Mouse (Mus musculus) sigmoid colon, adult 10 weeks (tissue): ENCODE results near the gene Gm21974. TPM values are rescaled to one million over a fixed set of nuclear protein-coding genes. Genes with fewer than 3 reads are reported as not detected.

Source experiments
- polyA plus RNA-seq: library from polyadenylated mRNA; stranded (reverse); fragments of 350-450 nt; fragmentation: Illumina TruSeq; extraction: RNeasy Lipid Tissue Mini Kit (QIAGEN cat#74804); gene quantifications from one replicate; pipeline ENCODE4 v1.2.3, GENCODE M21; 2014; ENCODE audit warnings: low read depth, low replicate concordance

Gene Gm21974
- not detected for polyA plus RNA-seq

DNA sequence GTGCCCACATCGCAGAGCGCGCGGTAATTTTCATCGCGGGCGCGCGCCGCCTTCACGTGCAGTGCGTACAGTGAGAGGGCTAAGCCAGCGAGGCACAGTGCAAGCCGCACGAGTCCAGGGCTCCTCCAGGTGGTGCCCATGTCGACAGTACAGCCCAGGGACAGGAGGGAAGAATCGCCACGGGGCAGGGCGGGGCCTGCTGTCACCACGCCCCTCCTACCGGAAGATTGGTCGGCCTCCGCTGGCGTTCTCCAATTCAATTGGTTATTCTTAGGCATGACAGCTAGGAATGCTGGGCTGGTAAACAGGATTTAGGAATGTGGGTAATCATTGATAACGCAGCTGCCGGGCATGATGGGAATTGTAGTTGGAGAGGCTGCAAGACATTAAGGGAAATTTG lies at the start of gene Gm21974, which contains the start of gene Vkorc1:
TSS of gene Gm21974 (minus strand) at position 13 of the 400 bp plus-strand sequence.
TSS of gene Vkorc1 (minus strand) at position 176 of the 400 bp plus-strand sequence.

DNA sequence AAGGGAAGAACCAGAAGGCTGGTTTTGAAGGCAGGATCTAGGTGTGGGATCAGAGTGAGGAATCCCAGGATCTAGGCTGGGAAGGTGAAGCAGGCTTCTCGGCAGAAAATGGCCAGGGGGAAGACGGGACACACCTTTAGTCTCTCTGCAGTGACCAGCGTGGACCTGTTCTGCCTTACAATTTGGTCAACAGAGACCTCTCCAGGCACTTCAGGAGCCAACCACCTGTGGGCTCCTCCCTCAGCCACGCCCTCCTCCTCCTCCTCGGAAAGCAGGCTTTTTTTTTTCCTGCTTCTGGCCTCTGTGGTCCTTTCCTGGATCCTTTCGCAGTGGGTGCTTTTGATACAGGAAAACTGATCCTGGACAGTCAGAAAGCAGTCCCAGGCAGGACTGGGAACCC lies 34.7 kb upstream of the Gm21974 start, which contains the start of gene Prss8:
TSS of gene Prss8 (minus strand) at position 182 of the 400 bp plus-strand sequence.

DNA sequence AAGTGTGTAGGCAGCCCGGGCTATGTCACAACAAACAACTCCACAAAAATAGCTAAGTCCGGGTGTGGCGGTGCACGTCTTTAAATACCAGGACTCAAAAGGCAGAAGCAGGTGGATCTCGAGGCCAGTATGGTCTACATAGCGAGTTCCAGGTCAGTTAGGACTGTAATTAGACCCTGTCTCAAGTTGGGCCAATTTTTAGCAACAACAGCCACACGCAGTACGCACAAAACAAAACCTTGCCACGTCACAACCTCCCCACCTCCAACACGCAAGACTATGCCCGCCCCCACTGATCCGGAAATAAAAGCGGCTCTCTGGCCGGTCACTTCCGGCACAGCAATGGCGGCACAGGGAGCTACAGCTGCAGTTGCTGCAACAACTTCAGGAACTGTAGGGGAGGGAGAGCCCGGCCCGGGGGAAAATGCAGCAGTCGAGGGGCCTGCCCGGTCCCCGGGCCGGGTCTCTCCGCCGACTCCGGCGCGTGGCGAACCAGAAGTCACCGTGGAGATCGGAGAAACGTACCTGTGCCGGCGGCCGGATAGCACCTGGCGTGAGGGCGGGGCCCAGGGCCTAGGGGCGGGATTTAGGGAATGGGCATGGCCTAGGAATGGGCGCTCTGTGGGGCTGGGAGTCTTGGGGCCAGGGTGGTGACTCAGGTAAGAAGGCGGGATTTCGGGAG lies 17.1 kb upstream of the Gm21974 start, which contains the start of gene Kat8:
TSS of gene Kat8 (plus strand) at position 327 of the 682 bp plus-strand sequence.

DNA sequence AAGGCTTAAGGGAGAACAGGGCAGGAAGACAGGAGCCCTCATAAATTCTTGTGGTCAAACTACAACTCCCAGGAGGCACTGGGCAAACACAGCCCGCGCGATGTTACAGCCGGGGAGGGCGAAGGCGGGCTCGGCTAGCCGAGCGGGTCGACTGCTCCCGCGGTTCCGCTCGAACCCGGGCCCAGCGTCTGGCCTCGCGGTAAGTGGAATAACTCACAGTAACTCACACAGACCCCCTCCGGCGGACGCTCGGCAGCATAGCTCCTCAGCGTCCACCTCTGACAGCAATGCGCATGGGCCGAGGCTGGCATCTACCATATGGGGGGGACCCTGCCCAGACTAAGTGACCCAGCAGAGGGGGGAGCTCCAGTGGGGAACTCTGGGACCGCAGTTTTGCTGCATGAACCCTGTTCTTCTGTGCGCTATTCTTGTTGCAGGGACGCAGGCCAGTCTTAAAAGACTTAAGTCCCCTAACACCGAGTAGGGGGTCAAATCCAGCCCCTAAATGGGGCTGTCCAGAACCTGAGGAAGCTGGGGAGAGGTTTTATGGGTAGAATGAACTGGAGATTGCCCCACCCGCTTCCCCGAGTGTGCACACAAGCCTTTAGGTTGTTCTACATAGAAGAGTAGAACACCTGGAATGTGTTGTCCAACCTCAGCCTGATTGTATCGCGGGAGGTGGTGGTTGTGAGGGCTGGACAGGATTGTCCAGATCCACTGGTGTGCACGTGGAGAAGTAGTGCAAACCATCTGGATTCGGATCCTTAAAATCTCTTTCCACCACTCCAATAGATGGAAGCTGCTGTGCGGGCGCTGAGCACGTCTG lies 8.9 kb upstream of the Gm21974 start, which contains the start of gene Bckdk:
TSS of gene Bckdk (plus strand) at position 112 of the 826 bp plus-strand sequence.

DNA sequence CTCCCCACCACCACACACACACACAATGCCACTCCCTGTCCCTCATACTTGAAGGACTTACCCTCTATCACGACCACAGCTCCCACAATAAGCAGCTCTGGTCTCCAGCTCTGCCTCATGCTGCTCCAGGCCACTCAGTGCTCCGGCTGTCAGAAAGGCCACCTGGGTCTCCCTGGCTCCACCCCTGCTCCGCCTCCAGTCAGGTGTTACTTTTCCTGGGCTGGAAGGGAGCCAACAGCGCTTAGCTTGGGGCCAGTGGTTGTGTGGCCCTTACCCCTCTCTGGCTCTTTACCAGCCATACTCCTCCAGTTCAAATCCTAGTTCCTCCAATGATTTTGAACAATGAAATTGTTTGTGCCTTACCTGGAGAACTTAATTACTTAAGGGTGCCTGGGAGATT lies 4.5 kb downstream of the Gm21974 start, which contains the start of gene Prss53:
TSS of gene Prss53 (minus strand) at position 173 of the 400 bp plus-strand sequence.

DNA sequence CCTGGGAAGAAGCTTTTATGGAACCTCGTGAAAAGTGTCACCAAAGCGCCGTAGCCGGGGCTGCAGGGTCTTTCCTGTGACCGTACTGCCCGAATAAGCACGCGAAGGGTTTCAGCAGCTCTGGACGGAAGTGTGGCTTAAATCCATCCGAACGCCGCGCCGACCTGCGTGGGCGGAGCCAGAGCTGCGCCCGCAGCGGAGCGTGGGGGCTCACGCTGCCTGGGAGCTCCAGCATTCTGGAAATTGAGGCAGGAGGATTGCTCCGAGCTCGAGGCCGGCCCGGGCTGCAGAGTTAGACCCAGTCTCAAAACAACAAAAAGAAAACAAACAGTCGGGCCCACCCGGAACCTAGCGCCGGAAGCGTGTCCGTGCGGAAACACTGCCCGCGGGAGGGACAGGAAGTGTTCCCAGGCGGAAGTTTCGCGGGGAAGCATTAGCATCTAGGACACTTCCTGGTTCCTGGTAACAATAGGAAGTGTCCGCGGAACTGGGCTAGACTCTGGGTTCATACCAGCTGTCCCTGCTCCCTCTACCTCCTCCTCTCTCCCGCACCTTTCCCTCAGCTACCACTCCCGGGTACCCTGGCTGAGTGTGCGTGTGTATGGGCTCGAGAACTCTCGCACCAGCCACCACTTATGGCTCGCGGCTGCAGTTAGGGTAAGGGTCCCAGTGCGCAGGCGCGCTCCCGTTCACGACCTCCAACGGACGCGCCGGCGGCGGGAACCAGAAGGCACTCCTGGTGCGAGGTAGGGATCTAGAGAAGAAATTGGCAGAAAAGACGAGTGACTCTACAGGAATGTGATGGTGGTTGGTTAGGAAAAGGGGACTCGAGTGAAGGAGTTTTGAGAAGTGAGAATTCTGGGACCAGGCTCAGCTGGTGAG lies 18.5 kb downstream of the Gm21974 start, which contains the start of gene Zfp668:
TSS of gene Zfp668 (minus strand) at position 362 of the 882 bp plus-strand sequence.

DNA sequence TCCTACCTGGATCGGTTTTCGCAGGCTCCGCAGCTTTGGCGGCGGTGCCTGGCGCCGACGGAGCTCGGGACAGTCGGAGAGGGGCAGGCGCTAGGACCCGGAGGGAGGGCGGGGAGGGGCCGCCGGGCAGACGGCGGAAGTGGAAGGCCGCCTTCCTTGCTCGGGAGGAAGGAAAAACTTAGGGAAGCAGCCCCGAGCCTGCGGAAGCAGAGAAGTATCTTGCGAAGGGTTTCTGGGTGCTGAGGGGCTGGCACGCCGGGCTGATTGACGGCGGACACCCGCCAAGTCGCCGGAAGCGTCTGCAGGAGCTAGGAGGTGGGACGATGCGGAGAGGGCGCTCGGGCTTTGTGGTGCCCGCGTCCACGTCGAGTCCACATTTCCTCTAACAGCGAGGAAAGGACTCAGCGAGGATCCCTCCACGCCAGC lies 19.2 kb downstream of the Gm21974 start, which contains the start of gene Zfp646:
TSS of gene Zfp646 (plus strand) at position 181 of the 426 bp plus-strand sequence.

Other genes starting within 250 kb of the Gm21974 start
- gene Bcl7c, start 186.5 kb downstream of the Gm21974 start, polyA plus RNA-seq: 1.0 TPM
- 2.8 TPM for gene Ctf1, start 182.7 kb downstream of the Gm21974 start, polyA plus RNA-seq
- gene Ctf2, start 163.3 kb downstream of the Gm21974 start, polyA plus RNA-seq: not detected
- 1.2 TPM for gene Fbxl19, start 150.9 kb downstream of the Gm21974 start, polyA plus RNA-seq
- 3.5 TPM for gene Orai3, start 125.6 kb downstream of the Gm21974 start, polyA plus RNA-seq
- gene Setd1a, start 118.8 kb downstream of the Gm21974 start, polyA plus RNA-seq: 7.0 TPM
- not detected for gene Gm49388, start 109.8 kb downstream of the Gm21974 start, polyA plus RNA-seq
- gene Hsd3b7, start 94.8 kb downstream of the Gm21974 start, polyA plus RNA-seq: 16.0 TPM
- 17.9 TPM for gene Stx4a, start 71.2 kb downstream of the Gm21974 start, polyA plus RNA-seq
- gene Stx1b, start 70.9 kb downstream of the Gm21974 start, polyA plus RNA-seq: 0.60 TPM
- gene Zfp646, start 19.2 kb downstream of the Gm21974 start, polyA plus RNA-seq: 11.1 TPM
- 1.7 TPM for gene Zfp668, start 18.6 kb downstream of the Gm21974 start, polyA plus RNA-seq
- gene Prss53, start 4.5 kb downstream of the Gm21974 start, polyA plus RNA-seq: not detected
- gene Vkorc1, start 163 bp upstream of the Gm21974 start, polyA plus RNA-seq: 26.8 TPM
- 2.8 TPM for gene Bckdk, start 8.6 kb upstream of the Gm21974 start, polyA plus RNA-seq
- 10.2 TPM for gene Kat8, start 17.1 kb upstream of the Gm21974 start, polyA plus RNA-seq
- gene Prss8, start 34.6 kb upstream of the Gm21974 start, polyA plus RNA-seq: 1.0 TPM
- gene Prss36, start 51.3 kb upstream of the Gm21974 start, polyA plus RNA-seq: not detected
- 788 TPM for gene Fus, start 72.0 kb upstream of the Gm21974 start, polyA plus RNA-seq
- 99.2 TPM for gene Pycard, start 98.4 kb upstream of the Gm21974 start, polyA plus RNA-seq
- gene Trim72, start 108.5 kb upstream of the Gm21974 start, polyA plus RNA-seq: 0.91 TPM
- gene Itgam, start 167.2 kb upstream of the Gm21974 start, polyA plus RNA-seq: 10.1 TPM
- gene Gm49368, start 167.2 kb upstream of the Gm21974 start, polyA plus RNA-seq: not detected
- 2.9 TPM for gene Itgax, start 234.1 kb upstream of the Gm21974 start, polyA plus RNA-seq